Mouse (Mus musculus): ENCODE data around the gene Mtnr1b.

Gene Mtnr1b

GRCm38 (mm10) chr9:15802413-15803027 is 71.8 kb downstream of the Mtnr1b start:
- in situ Hi-C loops (cut with MseI, MboI) = no loop called here

GRCm38 (mm10) chr9:15800402-15800801 is 74.0 kb downstream of the Mtnr1b start:
- in situ Hi-C loops (cut with MseI, MboI) = no loop called here

GRCm38 (mm10) chr9:15794408-15794807 is 79.9 kb downstream of the Mtnr1b start:
- in situ Hi-C loops (cut with MseI, MboI) = no loop called here

GRCm38 (mm10) chr9:15792076-15792475 is 82.3 kb downstream of the Mtnr1b start:
- in situ Hi-C loops (cut with MseI, MboI) = no loop called here

- in situ Hi-C loops (cut with MseI, MboI) = no loop called here
Measured at GRCm38 (mm10) chr9:15786610-15787009, 87.7 kb downstream of the Mtnr1b start.

- in situ Hi-C loops (cut with MseI, MboI) = no loop called here
Measured at GRCm38 (mm10) chr9:15786192-15786591, 88.2 kb downstream of the Mtnr1b start.

GRCm38 (mm10) chr9:15781936-15782335 is 92.4 kb downstream of the Mtnr1b start:
- in situ Hi-C loops (cut with MseI, MboI) = no loop called here

- in situ Hi-C loops (cut with MseI, MboI) = no loop called here
Measured at GRCm38 (mm10) chr9:15774911-15775310, 99.4 kb downstream of the Mtnr1b start.

Measured in mouse trophoblast stem cell (cell line).